Mouse (Mus musculus): ENCODE measurements around the gene Exoc3l4.

The Exoc3l4 gene

DNA sequence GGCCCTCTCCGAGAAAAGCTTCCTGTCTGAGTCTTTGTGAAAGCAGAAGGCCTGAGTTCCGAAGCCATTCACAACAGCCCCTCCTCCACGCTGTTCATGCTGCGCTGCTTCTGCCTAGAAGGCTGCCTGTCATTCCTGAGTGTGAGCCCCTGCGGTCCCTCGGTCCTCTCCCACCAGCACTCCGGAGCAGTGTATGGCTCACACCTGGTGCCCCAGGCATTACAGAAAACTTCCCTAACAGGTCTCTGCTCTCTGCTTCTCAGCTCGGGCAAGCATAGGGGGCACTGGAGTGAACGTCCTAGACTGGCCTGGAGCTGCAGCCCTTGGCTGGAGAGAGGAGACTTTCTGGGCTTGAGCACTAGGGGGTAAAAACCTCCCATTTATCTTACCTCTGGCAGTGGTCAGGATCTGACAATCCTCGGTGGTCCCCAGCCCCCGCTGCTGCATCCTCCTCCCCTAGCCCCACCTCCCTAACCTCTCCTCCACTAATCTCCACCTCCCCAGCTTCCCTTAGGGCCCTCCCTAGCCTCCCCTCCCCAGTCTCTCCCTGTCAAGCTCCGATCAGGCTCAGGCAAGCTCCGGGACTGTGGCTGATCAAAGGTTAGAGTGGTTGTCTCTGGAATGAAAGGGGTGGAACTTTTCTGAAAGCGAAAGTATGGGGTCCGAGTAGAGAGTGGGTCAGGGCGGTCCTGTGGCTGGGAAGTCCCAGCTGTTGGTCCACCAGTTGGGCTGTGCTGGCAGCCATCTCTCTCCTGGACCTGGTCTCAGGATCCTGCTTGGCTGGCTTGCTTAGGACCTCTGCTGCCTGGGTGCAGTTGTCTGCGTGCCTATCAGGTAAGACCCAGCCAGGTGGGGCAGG, at the start of gene Exoc3l4:
TSS of gene Exoc3l4 (plus strand) at position 97 of the 859 bp plus-strand sequence.
- in situ Hi-C loops (cut with MboI; ENCODE audit: low sequenced_read_pairs): no loop called here

DNA sequence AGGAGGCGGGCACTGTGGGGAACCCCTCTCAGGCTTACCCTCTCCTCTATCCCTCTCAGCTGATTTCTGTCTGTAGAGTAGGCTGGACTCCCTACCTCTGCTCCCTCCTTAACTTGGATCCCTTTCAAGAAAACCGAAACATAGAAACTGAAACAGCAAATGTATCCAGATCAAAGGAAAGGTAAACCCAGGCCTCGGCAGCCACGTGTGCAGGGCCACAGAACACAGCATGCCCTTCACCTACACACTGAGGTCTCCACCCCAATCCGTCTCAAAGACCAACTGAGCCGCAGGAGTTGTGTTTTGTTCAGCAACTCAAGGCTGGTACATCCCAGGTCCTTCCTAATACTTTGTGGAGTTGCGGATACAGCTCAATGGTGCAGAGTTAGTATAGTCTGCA, 49.8 kb upstream of the Exoc3l4 start:
- in situ Hi-C loops (cut with MboI; ENCODE audit: low sequenced_read_pairs): no loop called here

- in situ Hi-C loops (cut with MboI; ENCODE audit: low sequenced_read_pairs): no loop called here
These were observed 46.6 kb upstream of the Exoc3l4 start for GRCm38 (mm10) chr12:111370249-111370648.

GRCm38 (mm10) chr12:111371905-111372304, 44.9 kb upstream of the Exoc3l4 start:
- in situ Hi-C loops (cut with MboI; ENCODE audit: low sequenced_read_pairs): no loop called here

GRCm38 (mm10) chr12:111373411-111373810, 43.4 kb upstream of the Exoc3l4 start:
- in situ Hi-C loops (cut with MboI; ENCODE audit: low sequenced_read_pairs): no loop called here

GRCm38 (mm10) chr12:111374727-111375126, 42.1 kb upstream of the Exoc3l4 start:
- in situ Hi-C loops (cut with MboI; ENCODE audit: low sequenced_read_pairs): no loop called here

DNA sequence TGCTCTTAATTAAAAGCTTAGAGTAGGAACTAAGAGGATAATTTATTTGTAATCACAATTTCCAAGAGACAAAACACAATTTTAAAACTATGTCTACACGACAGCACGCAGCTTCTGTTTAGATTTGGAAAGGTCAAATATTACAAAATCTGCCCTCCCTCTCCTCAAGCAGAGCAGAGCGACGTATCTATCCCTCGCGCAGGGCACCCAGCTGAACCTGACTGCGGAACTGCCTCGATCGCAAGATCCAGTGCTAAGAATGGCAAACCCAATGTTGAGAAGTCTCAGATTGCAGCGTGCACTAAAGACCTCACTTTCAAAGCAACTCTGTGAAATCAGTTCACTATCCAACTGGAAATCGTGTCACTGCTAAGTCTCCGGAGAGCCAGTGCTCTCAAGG, 41.3 kb upstream of the Exoc3l4 start:
- in situ Hi-C loops (cut with MboI; ENCODE audit: low sequenced_read_pairs): no loop called here

DNA sequence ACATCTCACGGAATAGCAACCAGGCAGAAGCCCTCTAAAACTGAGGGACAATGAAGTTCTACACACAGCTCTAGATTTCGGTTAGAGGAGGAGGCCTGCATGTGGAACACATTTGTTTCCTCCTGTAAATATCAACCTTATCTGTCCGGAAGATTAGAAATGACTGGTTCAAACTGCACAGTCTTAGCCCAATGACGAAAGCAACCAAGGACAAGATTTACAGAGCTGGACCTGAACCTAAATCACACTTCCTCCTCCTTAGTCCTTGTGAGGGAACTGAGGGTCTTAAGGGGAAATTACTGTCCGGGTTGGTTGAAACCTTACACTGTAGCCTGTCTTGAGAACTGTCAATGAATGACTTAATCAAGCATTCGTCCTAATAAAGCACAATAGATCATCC, 40.8 kb upstream of the Exoc3l4 start:
- in situ Hi-C loops (cut with MboI; ENCODE audit: low sequenced_read_pairs): no loop called here

DNA sequence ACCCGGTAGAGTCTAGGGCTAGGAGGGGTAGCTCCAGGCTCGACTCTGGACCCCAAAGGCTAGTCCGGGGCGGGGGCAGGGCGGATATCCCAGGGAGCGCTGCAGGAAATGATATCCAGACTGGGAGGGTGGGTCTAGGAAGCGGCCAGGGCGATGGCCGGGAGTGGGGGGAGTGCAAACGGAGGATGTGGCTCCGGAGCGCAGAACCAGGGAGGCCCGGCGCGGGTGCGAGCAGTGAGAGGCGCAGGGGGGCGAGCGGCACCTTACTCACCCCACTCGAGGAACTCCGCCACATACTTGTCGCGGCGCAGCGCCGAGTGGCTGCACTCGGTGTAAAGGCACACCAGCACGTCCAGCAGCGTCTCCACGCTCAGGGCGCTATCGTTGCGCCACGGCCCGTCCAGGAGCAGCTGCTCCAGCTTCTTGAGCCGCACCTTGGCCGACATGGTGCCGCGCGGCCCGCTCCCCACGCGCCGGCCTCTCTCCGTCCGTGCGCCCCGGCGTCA, 39.9 kb upstream of the Exoc3l4 start:
- in situ Hi-C loops (cut with MboI; ENCODE audit: low sequenced_read_pairs): no loop called here

- in situ Hi-C loops (cut with MboI; ENCODE audit: low sequenced_read_pairs): no loop called here
These were observed 39.3 kb upstream of the Exoc3l4 start, which contains the start of gene Cdc42bpb for GRCm38 (mm10) chr12:111377376-111377973. TSS of gene Cdc42bpb (minus strand) at chr12:111377718.

- in situ Hi-C loops (cut with MboI; ENCODE audit: low sequenced_read_pairs): no loop called here
These were observed 38.8 kb upstream of the Exoc3l4 start for GRCm38 (mm10) chr12:111377986-111378490.

GRCm38 (mm10) chr12:111378812-111379211, 38.0 kb upstream of the Exoc3l4 start:
- in situ Hi-C loops (cut with MboI; ENCODE audit: low sequenced_read_pairs): no loop called here

- in situ Hi-C loops (cut with MboI; ENCODE audit: low sequenced_read_pairs): no loop called here
These were observed 30.8 kb upstream of the Exoc3l4 start for GRCm38 (mm10) chr12:111385883-111386641.

- in situ Hi-C loops (cut with MboI; ENCODE audit: low sequenced_read_pairs): no loop called here
These were observed 30.1 kb upstream of the Exoc3l4 start for GRCm38 (mm10) chr12:111386642-111387120.

DNA sequence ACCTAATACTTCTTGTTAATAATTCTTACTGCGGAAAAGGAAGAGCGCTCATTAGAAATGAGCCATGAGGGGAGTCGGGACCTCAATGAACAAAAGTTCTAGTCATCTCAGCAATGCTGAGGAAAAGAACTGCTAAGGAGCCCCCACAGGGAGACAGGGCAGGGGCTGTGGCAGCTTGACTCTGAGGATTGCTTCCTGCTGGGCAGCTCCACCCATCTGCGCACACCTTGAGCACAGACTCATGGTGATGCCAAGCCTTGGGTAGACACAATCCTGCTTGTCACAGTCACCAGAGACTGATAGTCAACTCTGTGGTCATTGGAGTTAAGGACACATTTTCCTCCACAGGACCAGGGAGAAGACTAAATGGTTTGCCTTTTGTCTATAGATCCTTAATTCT, 29.7 kb upstream of the Exoc3l4 start:
- in situ Hi-C loops (cut with MboI; ENCODE audit: low sequenced_read_pairs): no loop called here

DNA sequence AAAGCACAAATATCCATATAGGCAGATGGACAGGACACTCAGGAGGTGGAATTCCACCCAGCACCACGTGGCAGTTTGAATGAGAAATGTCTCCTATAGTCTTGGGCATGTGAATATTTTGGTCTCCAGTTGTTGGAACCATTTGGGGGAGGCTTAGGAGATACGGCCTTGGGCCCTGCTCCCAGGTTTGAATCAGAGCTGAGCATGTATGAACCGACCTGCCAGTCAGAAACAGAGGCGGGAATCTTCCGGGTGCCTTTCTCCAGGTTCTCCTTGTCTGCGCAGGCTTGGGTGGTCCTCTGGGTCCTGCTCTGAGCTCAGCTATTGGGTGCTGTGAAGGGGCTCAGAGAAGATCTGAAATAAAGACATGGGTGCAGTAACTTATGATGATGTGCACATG, 22.8 kb upstream of the Exoc3l4 start:
- in situ Hi-C loops (cut with MboI; ENCODE audit: low sequenced_read_pairs): no loop called here

DNA sequence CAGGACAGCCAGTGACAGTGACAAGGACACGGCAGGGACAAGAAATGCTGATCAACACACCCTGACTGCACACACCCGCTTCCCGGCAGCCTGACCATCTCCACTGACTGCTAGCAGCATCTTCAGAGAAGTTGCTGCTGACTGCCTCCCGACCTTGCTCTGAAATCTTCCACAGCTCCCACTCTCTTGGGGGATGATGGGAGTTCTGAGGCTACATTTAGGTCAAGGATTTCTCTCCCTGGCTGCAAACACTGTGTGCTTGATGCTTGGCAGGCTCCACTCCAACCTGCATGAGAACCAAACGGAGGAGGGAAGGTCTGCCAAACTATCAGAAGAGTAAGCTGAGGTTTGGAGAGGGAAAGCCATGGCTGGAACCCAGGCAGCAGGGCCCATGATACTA, 19.8 kb upstream of the Exoc3l4 start:
- in situ Hi-C loops (cut with MboI; ENCODE audit: low sequenced_read_pairs): no loop called here

DNA sequence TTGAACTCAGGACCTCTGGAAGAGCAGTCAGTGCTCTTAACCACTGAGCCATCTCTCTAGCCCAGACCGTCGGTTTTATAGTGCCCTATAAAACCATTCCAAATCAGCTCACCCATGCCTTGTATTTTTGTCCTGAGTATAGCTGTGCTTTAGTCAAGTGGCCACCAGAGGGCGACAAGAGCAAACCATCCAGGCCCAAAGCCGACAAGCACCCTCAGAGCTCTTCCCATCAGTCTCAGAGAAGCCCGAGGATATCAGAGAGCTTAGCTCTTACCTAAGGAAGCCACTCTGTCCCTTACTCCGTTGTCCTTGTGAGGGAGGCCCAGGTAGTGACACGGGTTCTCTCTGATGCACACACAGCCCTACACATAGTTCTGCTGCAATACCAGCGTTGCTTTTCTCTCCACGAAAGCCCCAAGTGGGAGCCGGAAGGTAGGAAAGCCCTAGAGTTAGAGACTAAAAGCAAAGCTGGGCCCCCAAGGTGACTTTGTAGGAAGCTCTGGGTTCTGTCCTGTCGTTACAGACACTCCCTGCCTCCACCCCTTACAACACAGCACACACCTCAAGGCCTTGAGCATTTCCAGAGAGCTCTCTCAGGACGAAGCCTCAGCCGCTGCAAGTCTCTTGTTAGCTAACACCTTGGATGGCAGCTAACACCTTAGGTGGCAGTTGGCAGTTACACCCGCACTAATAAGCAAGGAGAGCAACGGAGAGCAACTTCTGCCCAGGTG, 15.2 kb upstream of the Exoc3l4 start:
- in situ Hi-C loops (cut with MboI; ENCODE audit: low sequenced_read_pairs): loop anchor here (10.0 kb wide), 1 partner anchor 127 kb away; the partner anchor contains the start of gene Amn

DNA sequence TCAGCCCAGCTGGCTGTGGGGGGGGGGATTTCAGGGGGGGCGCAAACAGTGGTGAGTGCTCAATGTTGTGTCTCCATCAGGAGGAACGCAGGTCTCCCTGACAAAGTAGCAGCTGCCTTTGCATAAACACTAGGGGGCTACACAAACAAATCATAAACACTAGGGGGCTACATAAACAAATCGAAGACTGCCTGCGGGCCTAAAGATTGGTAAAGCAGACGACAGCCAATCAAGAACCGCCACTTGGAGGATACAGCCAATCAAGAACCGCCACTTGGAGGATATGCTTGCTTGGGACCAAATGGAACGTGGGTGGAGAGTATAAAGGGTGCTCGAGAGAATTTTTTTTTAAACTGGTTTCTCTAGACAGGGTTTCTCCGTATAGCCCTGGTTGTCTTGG, 11.9 kb upstream of the Exoc3l4 start:
- in situ Hi-C loops (cut with MboI; ENCODE audit: low sequenced_read_pairs): loop anchor here (10.0 kb wide), 1 partner anchor 130 kb away; the partner anchor contains the start of gene Amn

- in situ Hi-C loops (cut with MboI; ENCODE audit: low sequenced_read_pairs): loop anchor here (10.0 kb wide), 1 partner anchor 132 kb away; the partner anchor contains the start of gene Amn
These were observed 10.2 kb upstream of the Exoc3l4 start, which contains the start of gene Lbhd2 for GRCm38 (mm10) chr12:111406622-111407021. TSS of gene Lbhd2 (plus strand) at chr12:111406809.
